Mouse (Mus musculus) ES-E14 (cell line): ENCODE measurements at regions not wholly inside any gene's neighbourhood (a gene's known extent, or its start where the extent isn't known, plus 50 kb on each side); places are given as distances from the start of the nearest gene placed in this dataset.
A peak's percentile ranks its signal among the peaks of the same experiment; 100 is the strongest.

Source experiments
- CHD2 ChIP-seq: IDR thresholded peaks from 2 replicates; pipeline ENCODE4 v1.6.1; 2014; ENCODE audit warnings: mild to moderate bottlenecking, low read depth, low read length, inconsistent platforms
- HCFC1 ChIP-seq: IDR thresholded peaks from 2 replicates; pipeline ENCODE4 v1.6.1; 2012; ENCODE audit warnings: low read length, inconsistent platforms, borderline replicate concordance; ENCODE audit not compliant: insufficient read depth
- MAFK ChIP-seq: IDR thresholded peaks from 2 replicates; pipeline ENCODE4 v1.6.1; 2014; ENCODE audit warnings: mild to moderate bottlenecking, low read depth, low read length, inconsistent platforms; ENCODE audit not compliant: insufficient read depth
- ZC3H11A ChIP-seq: IDR thresholded peaks from 2 replicates; pipeline ENCODE4 v1.6.1; 2012; ENCODE audit warnings: low read depth, mild to moderate bottlenecking, inconsistent platforms, low read length, borderline replicate concordance

DNA sequence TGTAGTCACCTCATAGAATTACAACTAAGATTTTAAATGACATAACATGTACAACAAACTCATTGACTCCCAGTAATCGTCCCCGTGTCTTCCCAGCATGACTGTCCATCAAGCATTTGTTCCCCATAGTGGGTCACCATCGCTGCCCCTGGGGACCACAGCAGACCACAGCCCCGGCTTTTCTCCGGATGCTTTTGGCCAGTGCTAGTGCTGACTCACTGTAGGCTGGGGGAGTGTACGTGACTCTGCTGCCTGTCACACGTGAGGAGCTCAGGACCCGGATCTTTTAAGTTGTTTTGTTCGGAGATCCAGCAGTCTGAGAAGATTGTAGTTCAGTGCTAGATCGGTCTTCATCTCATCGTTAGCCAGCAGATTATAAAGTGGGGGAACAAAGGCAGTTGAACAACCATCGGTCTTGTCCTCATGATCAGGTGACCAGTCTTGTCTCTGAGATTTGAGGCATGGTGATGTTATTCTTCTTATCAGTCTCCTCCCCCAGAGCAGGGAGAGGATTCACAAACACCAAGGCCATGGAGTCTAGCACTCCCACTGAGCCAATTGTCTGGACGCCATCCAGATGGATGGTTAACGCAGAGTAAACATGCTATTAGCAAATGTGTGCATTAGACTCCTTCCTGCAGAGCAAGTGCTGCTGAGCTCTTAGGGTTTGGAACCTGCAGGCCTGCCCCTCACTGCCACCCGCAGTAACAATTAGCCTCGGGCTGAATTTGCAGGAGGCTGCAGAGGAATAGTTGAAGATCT, 87.2 kb upstream of the Tspan5 start:
- TF ChIP-seq MAFK (0 out of 2 replicates have a peak, but pooled peaks have one; percentile 24), ZC3H11A (no peak), CHD2 (no peak), HCFC1 (no peak)
